Mouse (Mus musculus) embryonic facial prominence, embryonic 13.5 days (tissue): ENCODE measurements around the gene Anp32e. TPM values are rescaled to one million over a fixed set of nuclear protein-coding genes. Genes with fewer than 3 reads are reported as not detected.
A peak's percentile ranks its signal among the peaks of the same experiment; 100 is the strongest.

ENCODE experiments used
- ATAC-seq: fragments of 200-750 bp; cut with Nextera tagmentation; 2 replicates; pipeline ENCODE4 v1.8.0; 2017; ENCODE audit warnings: low read depth; ENCODE audit not compliant: insufficient number of reproducible peaks, insufficient read depth, low FRiP score, low TSS enrichment
- H3K27ac ChIP-seq: fragments of 300-500 bp; sonication (generic); 2 replicates; pipeline ENCODE4 v1.5.1; 2015; ENCODE audit warnings: moderate library complexity, mild to moderate bottlenecking, inconsistent platforms
- H3K27me3 ChIP-seq: fragments of 300-500 bp; sonication (generic); 2 replicates; pipeline ENCODE4 v1.6.1; 2015; ENCODE audit warnings: mild to moderate bottlenecking, inconsistent platforms
- H3K36me3 ChIP-seq: fragments of 300-500 bp; sonication (generic); 2 replicates; pipeline ENCODE4 v1.6.1; 2015; ENCODE audit warnings: mild to moderate bottlenecking, inconsistent platforms
- H3K4me1 ChIP-seq: fragments of 300-500 bp; sonication (generic); 2 replicates; pipeline ENCODE4 v1.6.1; 2015; ENCODE audit warnings: inconsistent platforms
- H3K4me2 ChIP-seq: fragments of 300-500 bp; sonication (generic); 2 replicates; pipeline ENCODE4 v1.6.1; 2015; ENCODE audit warnings: moderate library complexity, mild to moderate bottlenecking, inconsistent platforms
- H3K4me3 ChIP-seq: fragments of 300-500 bp; sonication (generic); 2 replicates; pipeline ENCODE4 v1.5.1; 2015; ENCODE audit warnings: mild to moderate bottlenecking, inconsistent platforms
- H3K9ac ChIP-seq: fragments of 300-500 bp; sonication (generic); 2 replicates; pipeline ENCODE4 v1.6.1; 2015; ENCODE audit warnings: mild to moderate bottlenecking, inconsistent platforms
- H3K9me3 ChIP-seq: fragments of 300-500 bp; sonication (generic); 2 replicates; pipeline ENCODE4 v1.6.1; 2016; ENCODE audit warnings: inconsistent platforms
- WGBS: fragments of 180-500 bp; shearing (Covaris S2); methylation state at CpG from one replicate; pipeline ENCODE4 v1.1.7; 2015; ENCODE audit warnings: mixed read lengths; 5-methylcytosine and 5-hydroxymethylcytosine counted together
- polyA plus RNA-seq: library from polyadenylated mRNA; unstranded; fragments of >200 nt; fragmentation: Nextera tagmentation; extraction: Ambion mirVana; gene quantifications from 2 replicates; pipeline ENCODE4 v1.2.1, GENCODE M21; 2015

Anp32e gene
- polyA plus RNA-seq: 241 and 251 TPM in 2 replicates

DNA sequence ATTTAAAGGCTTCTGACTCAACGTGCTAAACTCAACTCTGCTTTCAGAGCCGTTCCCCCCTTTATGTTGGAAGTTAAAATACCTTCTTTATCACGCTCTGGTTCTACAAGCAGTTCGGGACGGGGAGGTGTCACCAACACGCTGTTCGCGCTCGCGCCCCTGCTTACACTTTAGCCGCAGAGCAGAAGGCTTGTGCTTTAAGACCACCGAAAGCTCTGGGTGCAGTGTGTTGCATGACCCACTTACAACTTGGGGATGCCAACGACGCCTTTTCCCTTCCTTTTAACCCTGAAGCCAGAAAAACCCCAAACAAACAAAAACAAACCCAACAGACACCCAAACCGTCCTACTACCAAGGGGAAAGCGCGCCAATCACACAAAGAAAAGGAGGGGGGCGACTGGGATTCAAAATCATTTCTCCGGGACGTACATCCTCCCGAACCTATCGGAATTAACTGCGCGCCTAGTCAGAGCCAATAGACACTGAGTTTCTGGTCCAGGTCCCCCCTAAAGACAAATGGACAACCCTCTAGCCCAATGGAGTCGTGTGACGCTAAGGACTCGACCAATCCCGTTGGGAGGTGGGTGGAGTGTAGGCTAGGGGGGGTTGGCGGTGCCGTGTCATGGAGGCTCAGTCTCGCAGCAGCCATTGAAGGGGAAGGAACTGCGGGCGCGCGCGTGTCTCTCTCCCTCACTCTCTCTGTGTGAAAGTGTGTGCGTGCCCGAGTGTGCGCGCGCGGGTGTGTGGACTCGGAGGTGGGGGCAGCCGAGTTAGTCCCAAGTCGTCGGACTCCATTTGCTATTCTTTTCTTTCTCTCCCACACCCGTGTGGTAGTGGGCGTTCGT lies at the start of gene Anp32e:
Anp32e (plus strand) TSS at position 589 of the 846 bp plus-strand sequence.
- Histone ChIP-seq H3K9me3 (no peaks in the 10 kb centered on the region), H3K4me1 (peaks cover 17% of the 10 kb centered on the region), H3K9ac (peak within 1 kb of the TSS; percentile 98), H3K27me3 (no peaks in the 10 kb centered on the region), H3K27ac (peak within 1 kb of the TSS; percentile 94), H3K36me3 (peaks cover 7% of the 10 kb centered on the region), H3K4me2 (peak within 1 kb of the TSS; percentile 60), H3K4me3 (peak within 1 kb of the TSS; percentile 90)
- peak; percentile 100 for ATAC-seq
- WGBS: under 1% methylated on average over 49 of the region's 49 CpGs

DNA sequence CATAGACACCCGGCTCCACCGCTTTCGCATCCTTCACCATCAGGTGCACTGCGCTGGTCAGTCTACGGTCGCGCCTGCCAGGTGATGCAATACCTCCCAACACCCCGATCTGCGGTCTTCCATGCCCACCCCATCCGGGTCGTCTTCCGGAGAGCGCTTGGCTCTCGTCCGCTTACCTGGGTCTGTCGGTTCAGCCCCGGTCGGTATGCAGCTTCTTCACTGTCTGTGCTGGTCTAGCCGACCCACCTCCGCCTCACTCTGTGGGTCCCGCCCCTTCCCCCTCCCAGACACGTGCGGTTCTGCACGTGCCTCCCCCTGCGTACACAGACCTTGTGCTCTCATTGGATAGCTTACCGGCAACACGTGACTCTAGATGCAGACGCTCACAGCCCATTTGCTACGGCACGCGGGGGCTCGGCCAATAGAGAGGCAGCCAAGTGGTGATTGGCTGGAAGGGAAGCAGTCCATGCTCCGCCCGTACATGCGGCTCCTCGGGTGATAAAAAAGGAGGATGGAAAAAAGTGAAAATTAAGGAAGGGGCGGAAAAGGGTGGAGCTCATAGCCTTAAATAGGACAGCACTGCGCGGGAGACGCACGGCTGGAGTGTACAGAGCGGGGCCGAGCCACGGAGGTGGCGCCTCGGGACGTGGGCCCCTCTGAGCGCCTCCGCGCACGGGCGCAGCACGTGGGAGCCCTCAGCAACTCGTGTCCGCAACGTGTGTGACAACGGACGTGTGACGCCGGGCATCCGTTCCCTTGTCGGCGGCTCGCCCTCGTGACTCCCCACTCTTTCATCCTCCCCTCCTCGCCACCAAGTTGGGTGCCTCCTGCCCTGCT lies 46.8 kb upstream of the Anp32e start, which contains the start of gene Ciart:
Ciart (minus strand) TSS at position 273 of the 837 bp plus-strand sequence.
- peak within 1 kb of the TSS; percentile 99 for H3K4me2 ChIP-seq
- H3K4me3 ChIP-seq: peak within 1 kb of the TSS; percentile 55
- no peaks in the 10 kb centered on the region for H3K9me3 ChIP-seq
- no peaks in the 10 kb centered on the region for H3K36me3 ChIP-seq
- H3K27ac ChIP-seq: peak within 1 kb of the TSS; percentile 16; the same call in 1 of the 2 replicates
- H3K4me1 ChIP-seq: peaks cover 15% of the 10 kb centered on the region
- H3K27me3 ChIP-seq: no peaks in the 10 kb centered on the region
- peak within 1 kb of the TSS; percentile 71 for H3K9ac ChIP-seq
- ATAC-seq: peak; percentile 98
- WGBS: under 1% methylated on average over 66 of the region's 66 CpGs

DNA sequence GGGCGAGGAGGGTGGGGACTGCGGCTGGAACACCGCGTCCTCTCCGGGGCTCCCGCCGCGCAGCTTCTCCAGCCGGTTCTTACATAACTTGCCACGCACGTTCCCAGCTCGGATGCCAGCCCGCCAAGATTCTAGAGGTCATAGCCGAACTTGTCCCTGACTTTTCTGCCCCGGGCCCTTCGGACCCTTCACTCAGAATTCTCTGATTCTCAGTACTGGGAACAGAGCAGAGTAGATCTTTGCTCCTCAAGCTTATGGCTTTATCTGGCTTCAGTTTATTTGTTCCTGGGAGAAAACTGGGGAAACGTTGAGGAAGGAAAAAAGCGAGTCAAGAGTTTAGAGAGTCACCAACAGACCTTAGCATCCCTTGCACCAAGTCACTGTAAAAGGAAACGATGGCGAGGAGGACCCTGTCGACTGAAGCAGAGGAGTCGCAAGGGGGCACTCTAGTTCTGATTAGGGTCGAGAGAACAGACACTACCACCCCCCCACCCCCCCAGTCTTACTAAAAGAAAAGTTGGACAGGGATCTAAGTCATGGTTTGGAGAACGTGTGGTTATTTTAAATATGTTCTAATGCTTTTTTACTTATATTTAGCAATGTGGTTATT lies 46.1 kb upstream of the Anp32e start:
- WGBS: 2% methylated on average over 24 of the region's 24 CpGs
- no peaks in the 10 kb centered on the region for H3K27me3 ChIP-seq
- H3K4me3 ChIP-seq: peak overlapping the region; percentile 55
- H3K9me3 ChIP-seq: no peaks in the 10 kb centered on the region
- H3K9ac ChIP-seq: peak overlapping the region; percentile 64
- peaks cover 15% of the 10 kb centered on the region for H3K4me1 ChIP-seq
- peak overlapping the region; percentile 99 for H3K4me2 ChIP-seq
- 0 out of 2 replicates have a peak overlapping the region, but pooled peaks have one; percentile 16 for H3K27ac ChIP-seq
- ATAC-seq: no peak
- no peaks in the 10 kb centered on the region for H3K36me3 ChIP-seq

- Histone ChIP-seq H3K4me2 (no peak overlapping the region), H3K9ac (no peak overlapping the region), H3K27me3 (no peaks in the 10 kb centered on the region), H3K4me1 (peaks cover 15% of the 10 kb centered on the region), H3K36me3 (no peaks in the 10 kb centered on the region), H3K4me3 (no peak overlapping the region; the same call in 1 of the 2 replicates), H3K9me3 (no peaks in the 10 kb centered on the region), H3K27ac (no peak overlapping the region)
- ATAC-seq: no peak
- 58% methylated on average over 5 of the region's 5 CpGs for WGBS
Observed at GRCm38 (mm10) chr3:95884400-95884799, 44.6 kb upstream of the Anp32e start.

- ATAC-seq: no peak
- no peaks in the 10 kb centered on the region for H3K27me3 ChIP-seq
- no peaks in the 10 kb centered on the region for H3K9me3 ChIP-seq
- no peaks in the 10 kb centered on the region for H3K36me3 ChIP-seq
- H3K4me3 ChIP-seq: no peak overlapping the region
- H3K4me2 ChIP-seq: no peak overlapping the region
- 79% methylated on average over 4 of the region's 4 CpGs for WGBS
- no peak overlapping the region for H3K9ac ChIP-seq
- peaks cover 22% of the 10 kb centered on the region for H3K4me1 ChIP-seq
- no peak overlapping the region for H3K27ac ChIP-seq
Observed at GRCm38 (mm10) chr3:95887596-95887995, 41.5 kb upstream of the Anp32e start.

GRCm38 (mm10) chr3:95889664-95890063 lies 39.4 kb upstream of the Anp32e start:
- no peaks in the 10 kb centered on the region for H3K9me3 ChIP-seq

GRCm38 (mm10) chr3:95891211-95892065 lies 37.6 kb upstream of the Anp32e start, which contains the start of gene BC028528:
BC028528 (minus strand) TSS chr3:95892005.
- H3K4me1 ChIP-seq: peaks cover 31% of the 10 kb centered on the region
- H3K27me3 ChIP-seq: no peaks in the 10 kb centered on the region
- WGBS: 26% methylated on average over 12 of the region's 12 CpGs
- H3K27ac ChIP-seq: peak within 1 kb of the TSS; percentile 81
- H3K9ac ChIP-seq: peak within 1 kb of the TSS; percentile 58
- H3K9me3 ChIP-seq: no peaks in the 10 kb centered on the region
- ATAC-seq: no peak
- no peaks in the 10 kb centered on the region for H3K36me3 ChIP-seq
- H3K4me3 ChIP-seq: peak within 1 kb of the TSS; percentile 19
- H3K4me2 ChIP-seq: peak within 1 kb of the TSS; percentile 44

More at GRCm38 (mm10) chr3:95889664-95890063, 39.4 kb upstream of the Anp32e start:
- no peak overlapping the region; the same call in 1 of the 2 replicates for H3K27ac ChIP-seq
- 20% methylated on average over 3 of the region's 3 CpGs for WGBS
- no peak for ATAC-seq
- no peak overlapping the region for H3K9ac ChIP-seq
- no peak overlapping the region for H3K4me3 ChIP-seq
- no peaks in the 10 kb centered on the region for H3K27me3 ChIP-seq
- H3K36me3 ChIP-seq: no peaks in the 10 kb centered on the region
- no peak overlapping the region for H3K4me2 ChIP-seq
- H3K4me1 ChIP-seq: peaks cover 26% of the 10 kb centered on the region

GRCm38 (mm10) chr3:95892066-95893052 lies 36.7 kb upstream of the Anp32e start:
- Histone ChIP-seq H3K4me2 (peak overlapping the region; percentile 61), H3K27me3 (no peaks in the 10 kb centered on the region), H3K9me3 (no peaks in the 10 kb centered on the region), H3K4me1 (peaks cover 31% of the 10 kb centered on the region), H3K9ac (peak overlapping the region; percentile 58; the same call in 1 of the 2 replicates), H3K4me3 (peak overlapping the region; percentile 19), H3K27ac (peak overlapping the region; percentile 81), H3K36me3 (no peaks in the 10 kb centered on the region)
- no peak for ATAC-seq
- WGBS: 34% methylated on average over 11 of the region's 11 CpGs

DNA sequence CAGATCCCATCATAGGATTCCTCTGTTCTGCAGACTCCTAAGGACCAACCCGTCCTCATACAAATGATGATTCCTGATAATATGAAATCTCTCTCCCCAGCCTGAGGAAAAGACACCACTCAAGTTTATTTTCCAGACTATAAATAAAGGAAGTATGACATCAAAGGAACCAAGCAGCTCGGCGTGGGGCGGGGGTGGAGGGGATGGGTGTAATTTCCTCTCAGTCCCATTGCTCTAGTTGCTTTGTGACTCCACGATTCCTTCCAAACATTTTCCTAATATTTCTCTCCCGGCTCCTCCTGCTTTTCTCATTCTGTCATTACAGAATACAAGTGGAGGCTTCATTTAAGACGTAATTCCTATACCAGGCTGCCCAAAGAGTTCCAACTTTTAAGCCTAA lies 35.9 kb upstream of the Anp32e start:
- Histone ChIP-seq H3K4me1 (peaks cover 31% of the 10 kb centered on the region), H3K36me3 (peaks cover 4% of the 10 kb centered on the region; the same call in 1 of the 2 replicates), H3K9ac (peak overlapping the region; percentile 61), H3K9me3 (no peaks in the 10 kb centered on the region), H3K4me3 (peak overlapping the region; percentile 74), H3K4me2 (peak overlapping the region; percentile 61), H3K27ac (peak overlapping the region; percentile 85), H3K27me3 (no peaks in the 10 kb centered on the region)
- ATAC-seq: no peak
- WGBS: 22% methylated on average over 7 of the region's 7 CpGs
